Mouse (Mus musculus): Measurements from ENCODE around the gene Prss36.
"Not testable (repeated sequence)": the region's sequence is repeated elsewhere in the genome, so short reads cannot be mapped to it uniquely, and the experiment has no call there.

The Prss36 gene

GRCm38 (mm10) chr7:127946470-127947023, at the start of gene Prss36:
Gene Prss36, minus strand, starts transcription at chr7:127946725.
- no peak for DNase-seq

DNA sequence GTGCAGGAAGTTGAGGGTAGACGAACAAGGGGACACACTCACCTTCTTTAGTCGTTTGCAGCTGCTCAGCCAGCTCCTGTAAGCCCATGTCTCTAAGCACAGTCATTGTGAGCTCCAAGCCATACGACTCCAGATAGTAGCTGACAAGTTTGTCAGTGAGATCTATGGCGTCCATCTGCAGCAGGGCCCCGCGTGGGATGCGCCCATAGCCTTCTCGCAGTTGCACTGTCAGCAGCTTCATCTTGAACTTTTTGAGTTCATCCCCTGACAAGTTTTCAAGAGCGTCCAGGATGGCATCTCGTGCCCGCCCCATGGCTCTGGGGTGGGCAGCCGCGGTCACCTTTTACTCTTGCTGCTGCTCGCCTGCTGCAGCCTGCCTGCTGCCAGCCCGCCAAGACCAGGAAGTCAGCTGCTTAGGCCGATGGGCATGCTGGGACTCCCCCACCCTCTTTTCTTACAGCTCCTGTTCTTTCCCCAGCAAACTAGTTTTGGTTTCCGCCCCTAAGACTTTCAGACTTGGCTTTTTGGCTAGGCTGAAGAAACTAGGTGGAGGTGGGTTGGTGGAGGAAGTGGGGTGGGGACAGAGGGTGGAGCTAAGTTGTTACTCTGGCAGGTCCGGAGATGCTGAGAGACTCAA, 46.9 kb upstream of the Prss36 start, which contains the start of gene Pycard:
Gene Pycard, minus strand, starts transcription at position 527 of the 637 bp plus-strand sequence.
- DNase-seq, result peak; percentile 53 to 60

DNA sequence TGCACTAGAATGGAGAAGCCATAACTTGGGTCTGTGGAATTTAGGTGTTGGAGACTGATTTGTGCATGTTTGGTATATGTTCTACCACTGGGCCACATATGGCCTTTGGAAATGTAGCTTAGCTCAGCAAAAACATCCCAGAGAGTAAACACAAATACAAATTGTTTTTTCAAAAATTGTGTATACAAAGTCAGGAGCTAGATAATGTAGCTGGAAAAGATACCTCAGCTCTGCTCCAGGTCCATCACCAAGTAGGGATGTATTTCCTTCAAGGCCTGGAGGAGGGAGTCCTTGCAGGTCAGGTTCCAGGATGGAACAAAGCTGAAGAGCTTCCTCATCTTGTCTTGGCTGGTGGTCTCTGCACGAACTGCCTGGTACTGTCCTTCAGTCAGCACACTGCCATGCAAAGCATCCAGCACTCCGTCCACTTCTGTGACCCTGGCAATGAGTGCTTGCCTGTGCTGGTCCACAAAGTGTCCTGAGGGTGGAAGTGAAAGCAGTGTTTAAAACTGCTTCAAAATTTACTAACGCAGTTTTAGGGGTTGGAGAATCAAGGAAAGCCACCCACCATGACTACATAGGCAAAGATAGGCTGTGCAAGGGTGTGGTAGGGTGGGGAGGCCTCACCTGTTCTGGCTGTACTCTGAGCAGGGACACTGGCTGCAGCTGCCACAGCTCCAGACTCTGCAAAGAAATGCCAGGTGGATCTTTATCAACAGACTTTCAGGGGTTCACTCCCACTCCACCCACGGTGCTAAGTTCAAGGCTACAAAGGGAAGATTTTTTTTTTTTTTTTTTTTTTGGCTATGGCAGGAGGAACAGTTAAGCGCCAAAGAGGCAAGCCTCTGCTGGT, 46.2 kb upstream of the Prss36 start:
- no peak for DNase-seq

DNA sequence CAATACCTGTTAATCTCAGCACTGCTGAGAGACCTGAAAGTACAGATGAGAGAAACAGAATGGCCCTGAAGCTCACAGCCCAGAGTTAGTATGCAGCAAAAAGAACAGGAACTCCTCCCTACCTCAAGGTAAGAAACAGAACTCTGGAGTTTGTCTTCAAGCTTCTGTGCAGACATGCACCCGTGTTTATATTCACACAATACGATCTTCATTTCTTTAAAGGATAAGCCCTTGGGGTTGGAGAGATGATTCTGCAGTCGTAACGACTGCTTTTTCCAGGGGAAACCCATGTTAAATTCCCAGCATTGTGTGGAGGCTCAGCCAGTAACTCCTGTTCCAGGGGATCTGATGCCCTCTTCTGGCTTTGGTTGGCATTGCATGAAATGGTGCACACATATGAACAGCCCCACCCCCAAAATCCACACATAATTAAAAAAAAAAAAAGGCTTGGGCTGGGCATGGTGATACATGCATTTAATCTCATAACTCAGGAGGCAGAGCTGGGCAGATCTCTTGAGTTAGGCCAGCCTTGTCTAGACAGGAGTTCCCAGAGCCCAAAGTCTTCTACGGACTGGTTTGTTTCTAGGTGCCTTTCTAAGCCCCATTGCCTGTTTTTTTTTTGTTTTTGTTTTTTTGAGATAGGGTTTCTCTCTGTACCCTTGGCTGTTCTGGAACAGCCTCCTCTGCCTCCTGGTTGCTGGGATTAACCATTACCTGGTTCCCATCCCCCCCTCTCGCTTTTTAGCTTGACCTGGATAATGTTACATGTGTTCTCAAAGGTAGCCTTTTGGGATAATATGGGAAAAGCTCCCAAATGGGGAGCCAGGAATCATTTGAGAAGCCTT, 45.3 kb upstream of the Prss36 start:
- peak; percentile 44 to 78 for DNase-seq

GRCm38 (mm10) chr7:127988904-127989303, 42.4 kb upstream of the Prss36 start:
- no peak for DNase-seq

DNA sequence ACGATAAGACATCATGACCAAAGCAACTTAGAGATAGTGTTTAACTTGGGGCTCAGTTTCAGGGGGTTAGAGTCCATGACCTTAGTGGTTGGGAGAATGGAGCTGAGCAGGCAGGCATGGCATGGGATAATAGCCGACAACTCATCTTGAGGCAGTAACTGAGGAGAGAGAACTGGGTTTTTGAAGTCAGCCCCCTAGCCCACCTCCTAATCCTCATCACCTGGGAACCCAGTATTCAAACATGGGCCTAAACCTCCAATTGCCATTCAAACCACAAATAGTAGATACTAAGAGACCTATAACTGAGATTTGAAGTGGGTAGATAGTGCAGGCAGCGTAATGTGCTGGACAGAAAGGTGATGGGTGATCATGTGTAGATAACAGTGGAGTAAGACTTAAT, 34.1 kb upstream of the Prss36 start:
- DNase-seq, result no peak

GRCm38 (mm10) chr7:127978856-127979255, 32.3 kb upstream of the Prss36 start:
- DNase-seq, result no peak

DNA sequence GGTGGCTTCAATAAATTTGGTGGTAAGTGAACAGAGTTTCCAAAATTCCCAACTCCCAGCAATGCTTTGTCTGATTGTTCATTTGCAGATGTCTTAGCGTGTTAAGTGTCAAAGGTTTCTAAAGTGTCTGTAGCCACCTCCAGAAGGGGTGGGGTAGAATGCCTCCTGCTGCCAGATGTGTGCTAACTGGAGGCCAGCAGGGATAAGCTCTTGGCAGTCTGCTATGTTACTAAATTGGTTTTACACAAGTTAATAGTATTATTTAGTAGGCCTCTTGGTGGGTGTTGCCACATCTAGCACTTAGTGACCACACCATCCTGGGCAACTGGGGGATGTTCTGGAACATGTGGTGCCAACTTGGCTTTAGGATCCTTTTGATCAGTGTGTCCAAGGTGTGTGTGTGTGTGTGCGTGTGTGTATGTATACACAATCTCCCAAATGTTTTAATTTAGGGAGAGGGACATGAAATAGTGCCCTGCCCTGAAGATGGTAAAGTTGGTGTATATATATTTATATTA, 27.9 kb upstream of the Prss36 start:
- no peak for DNase-seq

DNA sequence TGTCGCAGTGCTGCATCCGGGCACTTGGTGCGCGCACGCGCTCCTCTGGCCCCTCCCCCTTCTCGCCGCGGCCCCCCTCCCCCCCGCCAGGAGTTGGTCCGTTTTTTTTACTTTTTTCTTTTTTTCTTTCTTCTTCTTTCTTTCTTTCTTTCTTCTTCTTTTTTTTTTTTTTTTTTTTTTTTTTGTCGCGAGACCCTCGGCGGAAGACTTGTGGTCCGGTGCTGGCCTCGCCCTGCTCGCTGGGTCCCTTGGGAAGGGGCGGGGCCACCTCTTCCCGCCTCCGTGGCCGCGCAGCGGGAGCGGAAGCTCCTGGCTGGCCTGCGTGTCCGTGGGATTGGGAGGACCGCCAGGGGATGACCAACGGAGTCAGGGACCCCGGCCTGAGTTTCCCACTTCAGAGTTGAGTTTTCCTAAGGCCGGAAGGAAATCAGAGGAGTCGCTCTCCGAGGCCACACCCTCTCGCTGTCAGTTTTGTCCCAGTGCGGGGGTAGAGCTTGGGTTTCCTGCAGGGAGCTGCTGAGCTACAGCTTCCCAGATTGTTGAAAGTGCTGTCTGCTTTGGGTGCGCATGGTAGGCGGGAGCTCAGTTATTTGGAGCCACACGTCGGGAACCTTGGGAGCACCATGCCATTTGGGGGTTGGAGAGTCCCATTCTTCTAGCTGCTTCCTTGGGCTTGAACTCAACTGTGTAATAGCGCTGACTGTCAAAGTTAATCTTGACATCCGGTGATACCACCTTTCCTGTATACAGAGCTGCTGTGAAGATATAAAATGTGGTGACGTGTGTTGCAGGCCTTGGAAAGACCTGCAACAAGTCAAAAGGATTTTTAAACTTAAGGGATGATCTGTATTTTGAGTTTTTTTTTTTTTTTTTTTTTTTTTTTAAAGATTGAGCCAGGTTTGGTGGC, 21.6 kb upstream of the Prss36 start:
- peak; percentile 71 to 76 for DNase-seq

GRCm38 (mm10) chr7:127967004-127967921, 20.7 kb upstream of the Prss36 start, which contains the start of gene Fus:
Gene Fus, plus strand, starts transcription at chr7:127967457.
- peak; percentile 90 to 96 for DNase-seq

DNA sequence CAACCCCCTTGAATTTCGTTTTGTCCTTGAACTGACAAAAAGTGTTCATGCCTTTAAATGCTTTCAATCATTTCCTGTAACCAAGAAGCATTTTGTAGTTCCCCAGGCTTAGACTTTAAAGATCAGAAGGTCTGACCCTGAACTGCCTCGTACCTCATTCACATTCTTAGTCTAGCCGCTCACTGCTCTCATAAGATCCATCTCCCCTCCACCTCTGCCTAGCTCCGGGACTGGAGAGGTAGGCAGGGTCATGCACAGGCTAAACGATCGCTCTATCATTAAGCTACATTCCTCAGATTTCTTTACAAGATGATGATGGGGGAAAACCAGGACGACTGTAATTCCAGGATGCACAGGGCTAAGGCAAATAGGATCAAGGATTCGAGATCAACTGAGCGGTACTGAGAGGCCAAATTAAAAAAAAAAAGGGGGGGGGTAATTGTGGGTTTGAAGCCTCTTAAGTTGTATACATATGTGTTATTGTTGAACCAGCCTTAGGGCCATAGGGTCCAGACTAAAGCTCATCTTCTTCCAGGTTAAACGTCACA, 19.9 kb upstream of the Prss36 start:
- DNase-seq, result no peak

DNA sequence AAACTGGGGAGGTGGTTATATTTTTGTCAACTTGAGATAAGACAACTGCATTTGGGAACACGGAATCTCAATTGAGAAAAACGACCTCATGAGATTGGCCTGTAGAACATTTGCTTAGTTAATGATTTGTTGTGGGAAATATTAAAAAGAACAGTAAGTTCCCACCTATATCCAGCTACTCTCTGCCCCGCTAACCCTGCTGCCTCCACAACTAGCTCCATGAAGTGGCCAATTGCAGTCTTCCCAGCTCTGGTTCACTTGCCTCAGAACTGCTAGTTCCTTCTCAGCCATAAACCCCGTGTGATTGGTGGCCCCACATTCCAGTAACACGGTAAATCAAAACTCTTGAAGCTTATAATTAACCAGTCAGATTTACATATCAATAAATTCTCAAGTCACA, 12.8 kb upstream of the Prss36 start:
- DNase-seq, result no peak

- DNase-seq, result no peak
Measured at GRCm38 (mm10) chr7:127952864-127953581, 6.5 kb upstream of the Prss36 start.

DNA sequence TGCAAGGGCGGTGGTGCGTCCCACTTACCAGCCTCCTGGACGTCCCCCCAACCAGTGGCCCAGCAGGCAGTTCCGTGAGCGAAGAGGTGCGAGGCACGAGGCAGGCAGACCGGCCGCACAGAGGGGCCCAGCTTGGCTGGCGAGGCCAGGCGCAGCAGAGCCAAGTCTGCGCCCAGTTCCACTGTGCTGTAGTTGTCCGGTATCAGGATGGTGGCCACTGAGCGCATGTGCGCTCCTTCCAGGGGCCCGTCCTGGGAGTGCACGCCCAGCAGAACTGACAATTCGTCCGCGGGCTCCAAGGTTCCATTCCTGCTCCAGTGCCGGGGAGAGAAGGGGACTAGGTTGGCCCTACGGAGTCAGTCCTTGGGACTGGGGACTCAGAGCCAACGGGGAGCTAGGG, 1.9 kb downstream of the Prss36 start:
- no peak for DNase-seq

DNA sequence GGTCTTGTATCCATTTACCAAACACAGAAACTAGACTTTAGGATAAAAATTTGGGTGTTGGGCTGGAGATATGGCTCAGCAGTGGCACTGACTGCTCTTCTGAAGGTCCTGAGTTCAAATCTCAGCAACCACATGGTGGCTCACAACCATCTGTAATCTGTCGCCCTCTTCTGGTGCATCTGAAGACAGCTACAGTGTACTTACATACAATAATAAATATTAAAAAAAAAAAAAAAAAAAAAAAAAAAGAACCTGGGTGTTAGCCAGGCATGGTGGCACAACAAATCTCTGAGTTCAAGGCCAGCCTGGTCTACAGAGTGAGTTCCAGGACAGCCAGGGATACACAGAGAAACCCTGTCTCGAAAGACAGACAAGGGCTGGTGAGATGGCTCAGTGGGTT, 4.4 kb downstream of the Prss36 start:
- DNase-seq, result not testable (repeated sequence)

DNA sequence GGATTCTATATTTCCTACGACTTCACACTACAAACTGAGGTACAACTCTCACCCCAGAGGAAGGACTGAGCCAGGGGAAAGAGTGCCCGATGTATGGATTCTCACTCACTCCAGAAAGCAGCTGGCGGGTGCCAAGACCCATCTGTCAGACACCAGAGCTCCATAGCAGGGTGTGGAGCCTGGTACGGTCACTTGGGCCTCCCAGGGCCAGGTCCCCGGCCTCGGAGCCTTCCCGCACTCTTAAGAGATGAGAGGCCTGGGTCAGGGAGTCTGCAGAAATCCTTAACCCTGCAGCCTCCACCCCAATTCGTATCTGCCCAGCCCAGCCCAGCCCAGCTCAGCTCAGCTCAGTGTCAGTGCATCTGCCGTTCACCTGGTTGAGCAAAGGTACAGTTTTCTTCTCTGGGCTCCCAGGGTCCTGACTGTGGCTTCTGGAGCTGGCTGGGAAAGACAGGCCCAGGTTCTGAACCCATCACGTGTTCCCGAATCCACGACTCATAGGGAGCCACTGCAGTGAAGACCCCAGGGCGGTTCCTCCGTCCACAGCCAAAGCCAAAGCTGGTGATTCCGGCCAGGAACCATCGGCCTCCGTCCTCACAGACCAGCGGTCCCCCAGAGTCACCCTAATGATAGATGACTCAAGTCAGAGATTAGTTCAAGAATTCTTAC, 10.2 kb downstream of the Prss36 start:
- no peak for DNase-seq

GRCm38 (mm10) chr7:127935748-127936159, 10.8 kb downstream of the Prss36 start:
- no peak for DNase-seq

DNA sequence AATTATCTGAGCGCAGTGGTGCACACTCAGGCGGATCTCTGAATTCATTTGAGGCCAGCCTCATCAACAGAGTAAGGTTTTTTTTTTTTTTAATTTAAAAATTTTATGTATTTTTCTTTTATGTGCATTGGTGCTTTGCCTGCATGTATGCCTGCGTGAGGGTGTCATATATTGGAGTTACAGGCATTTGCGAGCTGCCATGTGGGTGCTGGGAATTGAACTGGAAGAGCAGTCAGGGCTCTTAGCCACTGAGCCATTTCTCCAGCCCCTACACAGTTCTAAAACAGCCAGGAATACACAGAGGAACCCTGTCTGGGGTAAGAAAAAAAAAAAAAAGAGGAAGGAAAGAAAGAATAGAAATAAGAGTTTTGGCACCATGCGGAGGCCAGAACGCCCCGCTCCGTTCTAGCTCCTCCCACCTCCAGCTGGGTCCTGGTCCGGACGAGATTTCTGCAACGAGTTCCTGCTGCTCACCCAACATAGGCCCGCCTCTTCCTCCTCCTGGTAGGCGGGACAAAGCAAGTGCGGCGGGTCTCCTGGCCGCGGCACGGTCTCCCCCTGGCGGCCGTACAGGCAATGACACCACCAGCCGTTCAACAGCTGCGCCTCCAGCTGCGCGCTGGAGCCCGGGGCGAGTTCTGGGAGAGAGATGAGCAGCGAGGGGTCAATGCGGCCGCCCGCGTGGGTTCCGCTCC, 11.3 kb downstream of the Prss36 start:
- DNase-seq, result peak; percentile 91 to 94
